Mouse (Mus musculus) frontal cortex, postnatal 10 days (tissue): ENCODE data around the gene Grin2d.

Source experiments
- DNase-seq, 2 experiments: peaks; one replicate each; pipeline ENCODE4 v3.0.0; 2022; ENCODE audit warnings: low spot score in 2 of 2, mixed read lengths in 1 of 2

Gene Grin2d

DNA sequence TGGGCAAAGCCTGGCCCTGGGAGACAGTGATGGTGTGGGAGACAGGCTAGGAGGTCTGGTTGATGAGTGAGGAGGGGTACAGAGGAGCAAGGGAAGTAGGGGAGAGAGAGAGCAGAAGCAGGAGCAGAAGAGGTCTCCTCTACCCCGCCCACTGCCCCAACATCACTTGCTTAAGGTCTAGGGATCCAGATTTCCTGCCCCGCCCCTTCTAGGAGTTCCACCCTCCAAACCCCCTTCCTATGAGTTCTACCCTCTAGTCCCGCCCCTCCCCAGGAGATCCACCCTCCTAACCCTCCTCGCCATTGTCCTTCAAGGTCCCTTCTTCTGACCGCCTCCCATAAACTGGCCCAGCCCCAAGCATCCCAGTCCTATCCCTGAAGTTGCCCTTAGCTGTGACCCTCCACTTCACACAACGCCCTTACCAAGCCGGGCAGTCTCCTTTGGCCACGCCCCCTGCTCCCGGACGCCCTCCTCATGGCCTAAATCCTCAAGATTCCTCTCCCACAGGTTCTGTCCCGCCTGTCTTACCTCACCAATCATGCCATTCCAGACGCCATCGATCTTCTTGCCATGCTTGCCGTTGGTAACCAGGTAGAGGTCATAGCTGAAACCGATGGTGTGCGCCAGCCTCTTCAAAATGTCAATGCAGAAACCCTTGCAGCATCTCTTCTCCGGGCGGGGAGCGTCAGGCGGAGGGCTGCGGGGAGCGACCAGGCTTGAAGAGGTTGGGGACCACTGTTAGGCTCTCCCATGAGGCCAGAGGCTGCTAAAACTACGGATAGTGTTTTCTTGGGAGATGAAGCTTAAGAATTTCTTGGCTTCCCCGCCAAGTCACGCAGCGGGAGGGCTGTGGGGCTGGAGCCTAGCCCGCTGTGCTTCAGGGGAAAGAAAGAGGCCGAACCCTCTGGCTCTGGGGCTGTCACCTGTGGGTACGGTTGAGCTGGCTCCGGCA lies 21.0 kb downstream of the Grin2d start:
- DNase-seq, result no peak

DNA sequence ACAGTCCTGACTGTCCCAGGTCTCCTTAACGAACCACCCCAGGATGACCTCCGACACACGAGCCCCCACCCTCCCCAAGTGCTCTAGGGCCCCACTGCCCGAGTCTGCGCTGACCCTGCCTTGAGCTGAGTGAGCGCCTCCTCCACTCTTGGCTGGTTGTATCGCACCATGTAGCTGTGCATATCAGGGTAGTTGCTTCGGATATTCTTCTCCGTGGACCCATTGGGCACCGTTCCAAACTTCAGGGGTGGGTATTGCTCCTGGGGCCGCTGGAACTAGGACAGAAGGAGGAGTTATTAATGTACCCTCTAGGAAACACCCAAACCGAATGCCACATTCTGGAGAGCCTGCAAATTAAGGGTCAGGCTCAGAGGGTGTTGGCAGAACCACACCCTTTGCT lies 25.1 kb downstream of the Grin2d start:
- no peak for DNase-seq

DNA sequence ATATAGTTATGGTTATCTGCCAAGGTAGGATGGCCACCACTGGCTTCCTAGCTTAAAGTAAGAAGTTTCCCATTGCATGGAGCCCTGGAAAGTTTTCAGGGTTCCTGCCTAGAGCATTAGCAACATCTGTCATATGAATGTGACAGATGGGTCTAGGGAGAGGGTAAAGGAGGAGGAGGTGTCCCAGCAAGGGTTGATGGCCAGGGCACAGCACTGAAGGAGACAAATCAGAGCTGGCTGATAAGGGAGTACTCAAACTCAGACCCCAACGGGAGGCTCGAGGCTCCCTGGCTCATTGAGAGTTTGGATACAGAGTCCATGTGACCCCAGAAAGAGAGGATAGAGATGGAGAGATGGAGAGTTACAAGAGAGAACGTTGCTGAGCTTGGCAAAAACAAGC lies 27.5 kb downstream of the Grin2d start:
- DNase-seq, result no peak

DNA sequence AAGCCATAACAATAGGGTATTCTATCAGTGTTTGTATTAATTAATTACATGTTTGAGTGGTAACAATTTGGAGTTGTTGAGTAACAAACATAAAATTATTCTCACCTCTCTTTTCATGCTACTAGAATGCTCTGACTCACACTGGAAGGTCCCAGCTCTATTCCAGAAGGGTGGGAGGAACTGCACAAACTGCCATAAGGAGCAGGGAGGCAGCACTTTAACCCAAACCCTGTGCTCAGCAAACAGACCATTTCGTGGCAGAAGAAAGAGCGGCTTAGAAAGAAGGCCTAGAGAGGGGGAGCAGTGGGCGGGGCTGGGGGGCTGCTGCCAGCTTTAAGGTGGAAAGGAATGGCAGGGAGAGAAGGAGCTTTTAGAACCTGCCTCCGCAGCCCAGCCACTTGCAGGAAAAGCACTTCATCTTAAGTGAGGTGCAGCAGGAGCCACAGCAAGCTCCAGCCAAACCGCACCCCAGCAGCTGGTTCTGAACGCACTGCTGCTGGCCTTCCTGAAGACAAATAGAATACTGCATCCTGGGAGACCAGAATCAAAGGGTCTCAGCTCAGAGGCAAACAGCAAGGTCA lies 29.6 kb downstream of the Grin2d start:
- DNase-seq, result no peak

DNA sequence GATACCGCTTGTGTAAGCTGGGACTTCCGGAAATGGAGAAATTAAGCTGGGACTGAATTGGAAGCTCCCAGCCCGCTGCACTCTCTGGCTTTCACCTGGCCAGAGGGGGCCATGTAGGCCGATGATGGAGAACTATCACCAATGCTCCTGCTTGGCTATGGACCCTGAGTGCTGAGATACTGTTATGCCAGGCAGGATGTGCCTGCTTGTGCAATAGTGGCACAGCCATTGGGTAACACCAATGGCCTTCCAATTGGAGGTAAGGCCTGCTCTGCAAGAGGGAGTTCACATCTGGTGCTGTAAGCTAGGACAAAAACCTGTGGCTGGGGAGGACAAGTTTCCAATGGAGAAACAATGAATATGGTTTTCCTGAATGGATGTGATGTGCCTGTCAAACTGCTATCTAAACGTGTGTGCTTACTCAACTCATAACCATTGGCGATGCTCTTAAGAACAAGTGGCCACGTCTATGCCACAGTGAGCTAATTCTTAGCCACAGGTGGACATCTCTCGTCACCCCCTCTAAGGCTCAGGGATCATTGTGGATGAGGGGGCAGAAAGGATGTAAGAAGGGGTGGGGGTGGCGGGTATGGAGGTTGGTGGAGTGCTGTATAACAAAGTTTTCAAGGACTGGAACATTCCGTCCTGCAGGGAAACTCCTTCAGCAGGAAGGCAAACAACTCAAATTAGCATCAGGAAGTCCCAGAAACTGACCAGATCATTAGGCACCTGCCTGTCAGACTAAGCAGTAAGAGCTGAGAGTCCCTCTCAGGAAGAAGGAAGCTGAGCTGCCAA lies 35.0 kb downstream of the Grin2d start:
- no peak for DNase-seq

DNA sequence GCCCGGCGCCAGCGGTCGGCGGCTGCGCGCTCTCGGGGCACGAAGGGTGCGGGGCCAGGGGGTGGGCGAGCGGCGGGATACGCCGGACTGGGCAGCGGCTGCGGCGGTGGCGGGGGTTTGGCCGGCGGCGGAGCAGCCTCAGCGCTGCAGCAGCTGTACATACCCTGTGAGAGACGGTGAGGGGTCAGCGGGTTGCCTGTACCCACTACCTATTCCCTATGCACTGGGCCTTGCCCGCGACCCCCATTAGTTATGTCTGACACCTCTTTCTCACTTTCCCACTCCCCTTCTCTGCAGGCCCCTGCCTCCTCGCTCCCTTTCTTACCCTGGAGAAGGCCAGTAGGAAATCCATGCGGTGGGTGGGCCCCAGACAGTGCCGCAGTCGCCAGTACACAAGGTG lies 44.3 kb downstream of the Grin2d start:
- no peak for DNase-seq

DNA sequence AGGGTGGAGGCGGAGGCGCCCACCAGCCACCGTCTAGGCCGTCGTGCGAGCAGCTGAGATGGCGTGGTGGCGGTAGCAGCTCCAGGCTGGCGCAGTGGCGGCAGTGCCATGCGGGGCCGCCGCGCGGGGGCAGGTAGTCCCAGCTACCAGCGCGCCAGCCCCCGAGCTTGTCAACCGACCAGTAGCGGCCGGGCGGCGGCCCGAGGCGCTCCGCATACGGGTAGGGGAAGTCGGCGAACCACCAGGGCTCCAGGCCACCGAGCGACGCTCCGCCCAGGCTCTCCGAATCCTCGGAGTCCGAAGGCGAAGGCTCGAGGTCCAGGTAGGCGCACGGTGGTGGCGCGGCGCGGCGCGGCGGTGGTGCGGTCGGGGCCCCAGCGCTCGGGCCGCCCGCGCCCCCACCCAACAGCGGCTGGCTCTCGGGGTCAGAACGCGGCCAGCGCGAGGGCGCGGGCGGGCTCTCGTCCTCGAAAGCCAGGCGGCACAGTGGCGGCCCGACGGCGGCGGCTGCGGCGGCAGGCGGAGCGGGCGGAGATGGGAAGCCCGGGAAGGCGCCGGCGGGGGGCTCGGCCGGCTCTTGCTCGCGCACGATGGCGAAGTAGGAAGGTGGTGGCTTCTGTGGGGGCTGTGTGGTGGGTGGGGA lies 44.9 kb downstream of the Grin2d start:
- DNase-seq, result no peak

DNA sequence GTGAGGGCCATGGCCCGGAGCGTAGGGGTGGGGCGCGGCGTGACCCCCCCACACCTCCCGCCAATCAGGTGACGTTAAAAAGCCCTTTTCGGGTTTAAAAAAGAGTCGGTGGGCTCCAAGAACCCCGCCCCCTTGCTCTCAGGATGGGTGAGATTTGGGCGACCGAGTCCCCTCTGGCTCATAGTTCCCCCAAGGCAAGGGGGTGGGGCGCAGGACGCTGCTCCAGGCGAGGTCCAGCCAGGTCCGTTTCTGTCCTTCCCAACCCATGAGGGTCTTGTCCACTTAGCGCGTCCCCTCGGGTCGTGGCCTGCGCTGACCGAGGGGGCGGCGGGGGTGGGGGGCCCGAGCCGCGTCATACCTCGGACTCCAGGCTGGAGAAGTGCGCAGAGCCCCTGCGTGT lies 45.8 kb downstream of the Grin2d start:
- DNase-seq, result no peak

DNA sequence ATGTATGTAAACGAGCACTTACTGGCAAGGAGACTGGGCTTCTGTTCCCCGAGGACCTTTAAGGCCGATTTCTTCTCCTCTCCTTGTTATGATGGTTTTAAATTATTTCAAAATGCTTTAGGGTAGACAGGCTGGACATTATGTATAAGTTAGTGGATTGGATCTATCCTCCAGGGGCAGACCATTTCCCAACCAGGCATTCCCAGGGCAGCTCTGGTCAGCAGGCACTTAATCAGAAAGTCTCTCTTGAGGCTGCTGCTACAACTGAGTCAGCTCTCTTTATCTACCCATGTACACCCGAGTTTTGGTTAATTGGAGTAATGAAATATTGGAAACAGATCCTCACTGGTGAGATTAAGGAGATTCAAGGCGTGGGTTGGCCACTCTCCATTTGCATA lies 47.1 kb downstream of the Grin2d start:
- no peak for DNase-seq

DNA sequence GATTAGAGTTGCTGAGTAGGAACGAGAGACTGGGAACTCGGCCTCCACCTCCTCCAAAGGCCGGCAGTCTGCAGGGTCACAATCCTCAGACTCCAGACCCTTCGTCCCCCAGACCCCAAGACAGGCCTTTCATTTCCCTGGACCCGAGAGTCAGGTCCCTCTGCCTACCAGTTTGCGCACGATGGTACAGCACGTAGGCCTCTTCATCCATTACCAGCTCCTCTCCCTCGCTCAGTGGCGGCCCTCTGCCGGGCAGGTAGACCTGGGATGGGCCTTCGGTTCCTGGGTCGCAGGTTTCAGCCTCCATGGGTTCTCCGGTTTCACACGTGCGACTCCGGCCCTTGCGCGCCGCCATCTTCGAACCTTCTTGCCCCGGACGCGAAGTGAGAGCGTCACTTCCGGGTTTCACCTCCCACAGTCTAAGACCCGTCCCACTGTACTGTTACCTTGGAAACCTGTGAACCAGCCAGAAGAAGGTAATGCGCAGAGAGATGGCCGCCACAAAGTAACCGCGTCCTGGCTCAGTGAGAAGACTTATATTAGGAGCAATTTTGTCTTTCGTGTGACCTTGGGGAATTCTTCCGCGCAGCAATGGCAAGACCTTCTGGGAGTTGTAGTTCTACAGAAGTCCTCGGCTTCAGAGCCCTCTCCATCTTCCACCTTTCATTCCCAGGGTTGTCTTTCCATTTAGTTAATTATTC lies 47.6 kb downstream of the Grin2d start, which contains the start of gene Grwd1:
TSS of gene Grwd1 (minus strand) at position 518 of the 701 bp plus-strand sequence.
- peak; percentile 78 to 86 for DNase-seq

DNA sequence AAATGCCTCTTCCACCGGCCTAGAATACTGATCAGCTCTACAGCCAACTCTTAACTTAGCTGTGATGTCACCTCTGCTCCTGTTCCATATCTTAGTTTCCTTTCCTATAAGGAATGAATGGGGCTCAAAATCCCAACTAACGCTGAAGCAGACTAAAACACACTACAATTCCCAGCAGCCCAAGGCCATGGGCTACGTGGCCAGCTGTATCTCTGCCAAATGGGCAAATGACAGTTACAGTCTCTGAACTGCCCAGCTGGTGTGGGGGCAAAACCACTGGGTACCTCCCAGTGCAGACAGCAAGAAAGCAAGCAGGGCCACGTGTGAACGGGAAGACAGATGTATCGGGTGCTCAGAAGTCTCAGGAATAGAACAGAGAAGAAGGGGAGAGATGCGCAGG lies 51.5 kb downstream of the Grin2d start:
- DNase-seq, result no peak

DNA sequence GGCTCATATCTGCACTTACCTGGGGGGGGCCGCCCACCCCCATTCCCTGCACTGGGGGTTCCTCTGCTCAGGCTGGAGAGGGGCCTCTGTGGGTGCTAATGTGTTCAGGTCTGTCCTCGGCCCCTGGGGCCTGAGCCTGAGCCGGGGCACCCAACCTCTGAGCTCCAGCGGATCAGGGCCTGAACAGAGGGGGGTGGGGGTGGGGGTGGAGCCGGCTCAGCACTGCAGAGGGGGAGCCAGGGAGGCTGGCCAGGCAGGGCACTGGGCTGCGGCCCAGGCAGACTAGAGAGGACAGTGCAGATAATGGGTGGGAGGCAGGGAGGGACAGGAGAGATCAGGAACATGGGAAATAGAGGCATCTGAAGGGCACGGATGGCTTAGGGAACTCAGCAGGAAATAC lies 53.6 kb downstream of the Grin2d start, which contains the start of gene Kcnj14:
TSS of gene Kcnj14 (minus strand) at position 185 of the 400 bp plus-strand sequence.
- no peak for DNase-seq

DNA sequence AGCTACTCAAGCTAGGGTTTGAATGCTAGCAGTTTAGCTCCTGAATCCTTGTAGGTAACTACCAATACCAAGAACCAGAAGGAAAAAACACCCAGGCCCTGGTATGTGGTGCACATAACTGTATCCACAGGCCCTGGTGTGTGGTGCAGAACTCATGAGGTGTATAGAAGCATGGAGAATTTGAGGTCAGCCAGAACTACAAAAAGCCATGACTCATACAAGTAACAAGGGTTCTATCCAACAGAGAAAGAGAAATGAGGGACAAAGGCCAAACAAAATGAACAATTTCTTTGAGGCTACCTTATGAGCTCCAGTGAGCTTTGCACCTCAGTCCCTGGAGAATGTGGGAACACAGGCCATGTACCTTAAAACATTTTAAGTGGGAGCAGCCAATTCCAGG lies 57.3 kb downstream of the Grin2d start:
- DNase-seq, result no peak

DNA sequence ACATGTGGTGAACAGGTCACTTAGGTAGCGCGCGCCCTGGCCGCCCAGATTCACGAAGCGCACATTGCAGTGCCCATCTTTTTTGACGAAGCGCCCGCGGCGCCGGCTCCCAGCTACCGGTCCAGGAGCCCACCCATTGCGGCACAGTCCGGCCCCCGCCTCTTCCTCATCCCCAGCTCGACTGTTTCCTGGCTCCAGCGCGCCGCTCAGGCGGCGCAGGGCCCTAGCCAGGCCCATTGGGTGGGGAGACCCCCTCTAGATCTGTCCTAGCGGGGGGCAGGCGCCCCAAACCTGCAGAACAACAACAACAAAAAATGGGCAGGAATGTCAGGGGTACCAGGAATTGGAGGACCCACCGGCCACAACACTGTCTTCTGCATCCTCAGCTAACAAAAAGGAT lies 58.3 kb downstream of the Grin2d start:
- no peak for DNase-seq

DNA sequence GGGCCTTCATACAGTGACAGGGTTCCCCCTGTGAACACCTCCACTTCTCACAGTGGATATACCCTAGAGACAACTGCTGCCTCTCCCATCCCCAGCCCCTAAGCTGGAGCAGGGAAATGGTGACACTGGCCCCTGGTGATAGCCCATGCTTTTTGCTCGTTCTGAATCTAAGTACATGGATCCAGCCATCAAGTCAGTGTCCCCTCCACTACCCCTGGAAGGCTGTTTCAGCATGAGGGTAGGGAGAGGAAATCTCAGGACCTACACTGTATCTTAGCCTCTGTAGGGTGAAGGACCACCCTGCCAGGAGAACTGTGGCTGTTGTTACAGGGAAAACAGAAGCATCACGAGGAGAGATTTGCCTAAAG lies 62.2 kb downstream of the Grin2d start:
- no peak for DNase-seq

DNA sequence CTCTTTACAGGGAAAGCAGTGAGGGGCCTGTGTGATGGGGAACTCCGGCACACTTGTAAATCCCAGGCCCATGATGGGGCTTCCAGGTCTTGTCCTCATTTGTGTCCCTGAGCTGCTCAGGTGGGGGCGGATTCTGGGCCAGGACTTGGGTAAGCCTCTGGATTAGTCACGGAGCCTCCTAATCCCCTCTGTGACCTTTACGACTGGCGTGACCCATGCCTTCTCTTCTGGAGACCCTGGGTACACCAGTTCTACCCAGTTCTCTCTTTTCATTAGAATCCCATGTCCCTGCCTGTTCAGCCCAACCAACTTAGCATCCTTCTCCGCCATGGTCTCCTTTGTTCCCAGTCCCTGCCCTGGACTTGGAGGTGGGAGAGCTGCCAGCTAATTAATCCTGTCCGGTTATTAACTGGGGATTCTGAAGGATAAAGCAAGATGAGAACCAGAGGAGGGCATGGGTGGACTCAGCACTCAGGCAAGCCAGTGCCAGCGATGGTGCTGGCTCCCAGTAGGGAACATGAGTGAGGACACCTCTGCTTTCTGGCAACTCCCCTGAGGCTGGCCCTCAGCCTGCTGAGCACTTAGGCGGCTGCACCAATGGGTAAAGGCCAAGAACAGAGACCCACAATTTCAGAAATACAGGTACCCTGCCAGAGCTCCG lies 62.7 kb downstream of the Grin2d start:
- peak in 1 of 2 experiments; percentile 19 for DNase-seq

DNA sequence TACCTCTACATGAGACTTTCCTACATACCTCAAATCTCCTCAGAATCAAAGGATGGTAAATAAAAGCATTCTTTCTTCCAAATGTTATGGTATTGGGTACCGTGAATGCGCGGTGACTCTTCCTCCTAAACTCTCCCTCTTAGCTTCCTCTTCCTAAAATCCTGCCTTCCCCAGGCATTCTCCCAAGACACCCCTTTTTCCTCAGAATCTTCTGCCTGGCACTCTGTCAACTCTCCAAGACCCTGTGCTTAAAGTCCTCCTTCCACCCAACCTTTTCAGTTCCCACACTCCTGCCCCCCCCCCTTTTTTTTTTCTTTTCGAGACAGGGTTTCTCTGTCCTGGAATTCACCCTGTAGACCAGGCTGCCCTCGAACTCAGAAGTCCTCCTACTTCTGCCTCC lies 63.3 kb downstream of the Grin2d start:
- DNase-seq, result no peak

DNA sequence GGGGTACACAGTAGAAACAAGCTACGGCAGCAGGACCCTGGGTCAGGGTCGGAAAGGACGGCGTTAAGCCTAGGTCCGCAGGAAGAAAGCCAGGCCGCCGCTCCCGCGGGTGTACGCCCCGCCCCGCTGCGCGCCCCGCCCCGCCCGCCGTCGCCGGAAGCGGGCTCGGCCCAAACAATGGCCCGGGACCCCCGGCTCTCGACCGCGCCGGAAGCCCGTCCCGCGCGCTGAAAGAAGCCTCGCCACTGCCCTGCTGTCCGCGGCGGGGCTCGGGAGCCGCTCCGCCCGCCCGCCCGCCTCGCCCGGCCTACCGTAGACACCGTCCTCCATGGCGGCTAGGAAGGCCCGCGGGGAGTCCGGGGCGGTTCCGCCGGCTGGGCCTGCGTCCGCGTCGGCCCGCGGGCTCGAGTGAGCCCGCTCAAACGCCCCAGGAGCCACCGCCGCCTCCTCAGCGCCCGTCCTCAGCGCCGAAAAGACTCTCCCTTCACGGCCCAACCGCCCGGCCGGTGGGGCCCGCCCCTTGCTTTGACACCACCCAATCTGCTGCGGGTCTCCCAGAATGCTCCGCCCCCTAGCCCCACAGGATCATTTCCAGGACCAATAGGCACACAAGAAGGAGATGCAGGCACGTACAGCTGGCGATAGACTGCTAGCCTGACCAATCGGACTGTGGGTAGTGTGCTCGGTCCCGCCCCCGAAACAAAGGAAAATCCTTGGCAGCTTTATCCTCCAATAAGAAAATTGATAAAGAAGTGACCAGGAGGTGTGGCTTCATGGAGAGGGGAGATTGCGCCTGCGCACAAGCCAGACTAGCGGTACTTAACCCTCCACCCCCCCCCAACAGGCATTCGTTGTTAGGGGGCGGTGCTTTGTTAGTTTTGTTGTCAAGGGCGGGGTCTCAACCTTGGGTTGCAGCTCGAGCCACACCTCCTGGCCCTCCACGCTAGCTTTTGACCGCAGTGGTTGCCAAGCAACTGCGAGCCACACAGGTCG lies 64.1 kb downstream of the Grin2d start, which contains the start of gene Cyth2:
TSS of gene Cyth2 (minus strand) at position 795 of the 993 bp plus-strand sequence.
- DNase-seq, result peak; percentile 98 to 100

DNA sequence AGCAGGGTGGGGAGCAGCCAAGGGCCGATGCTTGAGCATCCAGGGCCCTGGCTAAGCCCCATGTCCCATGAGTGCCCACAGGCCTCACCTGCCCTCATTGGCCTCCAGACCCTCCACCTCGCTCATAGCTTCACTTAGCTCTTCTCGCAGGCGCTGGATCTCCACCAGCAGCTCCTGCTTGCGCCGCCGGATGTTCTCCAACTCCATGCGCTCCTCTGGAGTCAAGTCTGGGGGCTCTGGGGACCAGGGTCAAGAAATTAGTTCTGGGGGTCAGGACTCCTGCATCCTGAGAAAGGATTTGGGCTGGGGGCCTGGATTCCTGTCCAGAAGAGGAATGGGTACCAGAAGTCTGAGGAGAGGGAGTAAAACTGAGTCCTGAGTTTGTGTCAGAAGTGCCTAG lies 65.3 kb downstream of the Grin2d start:
- DNase-seq, result peak in 1 of 2 experiments; percentile 16
